Mouse (Mus musculus) lung, embryonic 14.5 days (tissue): ENCODE measurements around the gene Capzb. TPM values are rescaled to one million over a fixed set of nuclear protein-coding genes. Genes with fewer than 3 reads are reported as not detected.
A peak's percentile ranks its signal among the peaks of the same experiment; 100 is the strongest.

Experiments
- ATAC-seq: fragments of 200-750 bp; cut with Nextera tagmentation; 2 replicates; pipeline ENCODE4 v1.8.0; 2017; ENCODE audit warnings: mild to moderate bottlenecking, moderate TSS enrichment, moderate library complexity; ENCODE audit not compliant: insufficient read depth
- DNase-seq: peaks from one replicate; pipeline ENCODE4 v3.0.0-alpha.2; 2015
- H3K27ac ChIP-seq: fragments of 300-500 bp; sonication (generic); 2 replicates; pipeline ENCODE4 v1.5.1; 2014; ENCODE audit warnings: low read depth, mild to moderate bottlenecking, moderate library complexity
- H3K27me3 ChIP-seq: fragments of 300-500 bp; sonication (generic); 2 replicates; pipeline ENCODE4 v1.6.1; 2014; ENCODE audit warnings: low read length, control low read depth; ENCODE audit not compliant: insufficient read depth
- H3K36me3 ChIP-seq: fragments of 300-500 bp; sonication (generic); 2 replicates; pipeline ENCODE4 v1.6.1; 2014; ENCODE audit warnings: control low read depth; ENCODE audit not compliant: insufficient read depth
- H3K4me1 ChIP-seq: fragments of 300-500 bp; sonication (generic); 2 replicates; pipeline ENCODE4 v1.6.1; 2014; ENCODE audit warnings: antibody characterized with exemption, control low read depth; ENCODE audit not compliant: insufficient read depth
- H3K4me2 ChIP-seq: fragments of 300-500 bp; sonication (generic); 2 replicates; pipeline ENCODE4 v1.6.1; 2014; ENCODE audit warnings: mild to moderate bottlenecking
- H3K4me3 ChIP-seq: fragments of 300-500 bp; sonication (generic); 2 replicates; pipeline ENCODE4 v1.5.1; 2014; ENCODE audit warnings: low read depth, low read length
- H3K9ac ChIP-seq: fragments of 300-500 bp; sonication (generic); 2 replicates; pipeline ENCODE4 v1.6.1; 2014
- H3K9me3 ChIP-seq: fragments of 300-500 bp; sonication (generic); 2 replicates; pipeline ENCODE4 v1.6.1; 2016; ENCODE audit warnings: low read depth, low read length, control low read depth
- CTCF ChIP-seq: IDR thresholded peaks from 2 replicates; pipeline ENCODE4 v1.5.1; 2016; ENCODE audit warnings: antibody characterized with exemption, low read depth
- WGBS: fragments of 180-500 bp; shearing (Covaris S2); extraction: QIAGEN DNeasy Blood & Tissue Kit; methylation state at CpG from one replicate; pipeline ENCODE4 v1.1.7; 2014; 5-methylcytosine and 5-hydroxymethylcytosine counted together
- polyA plus RNA-seq: library from polyadenylated mRNA; unstranded; fragments of >200 nt; fragmentation: Nextera tagmentation; extraction: Ambion mirVana; gene quantifications from 2 replicates; pipeline ENCODE4 v1.2.1, GENCODE M21; 2014

Gene Capzb
- polyA plus RNA-seq, 1 experiment from 2014 or later: 336 TPM

GRCm38 (mm10) chr4:139253206-139253605, 60.5 kb downstream of the Capzb start:
- peaks cover 31% of the 10 kb centered on the region for H3K36me3 ChIP-seq
- no peaks in the 10 kb centered on the region for H3K27me3 ChIP-seq
- TF ChIP-seq CTCF: no peak
- no peaks in the 10 kb centered on the region for H3K9me3 ChIP-seq
- H3K4me2 ChIP-seq: no peak overlapping the region
- H3K9ac ChIP-seq: no peak overlapping the region
- no peak overlapping the region for H3K4me3 ChIP-seq
- 80% methylated on average over 9 of the region's 9 CpGs for WGBS
- peaks cover 29% of the 10 kb centered on the region for H3K4me1 ChIP-seq
- ATAC-seq (no peak), DNase-seq (no peak)
- H3K27ac ChIP-seq: no peak overlapping the region

DNA sequence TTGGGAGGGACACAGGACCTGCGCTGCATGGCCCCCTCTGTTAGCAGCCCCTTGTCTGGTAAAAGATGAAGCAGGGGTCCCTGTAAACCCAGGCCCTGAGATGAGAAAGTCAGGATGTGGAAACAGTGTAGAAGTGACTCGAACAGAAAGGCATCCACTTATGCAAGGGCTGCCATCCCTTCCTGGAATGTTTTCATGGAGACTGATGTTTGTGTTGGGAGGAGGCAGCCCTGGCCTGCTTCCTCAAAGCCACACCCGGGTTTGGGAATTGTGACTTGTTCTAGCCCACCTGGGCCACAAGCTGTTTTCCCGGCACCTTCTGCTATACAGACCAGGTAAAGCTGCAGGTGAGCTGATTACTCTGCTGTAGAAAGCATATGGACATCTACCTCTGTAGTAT, 63.4 kb downstream of the Capzb start:
- 63% methylated on average over 4 of the region's 4 CpGs for WGBS
- Histone ChIP-seq H3K4me3 (no peak overlapping the region), H3K9me3 (no peaks in the 10 kb centered on the region), H3K27ac (peak overlapping the region; percentile 85), H3K36me3 (peaks cover 53% of the 10 kb centered on the region), H3K4me1 (peaks cover 11% of the 10 kb centered on the region), H3K4me2 (peak overlapping the region; percentile 28; the same call in 1 of the 2 replicates), H3K27me3 (no peaks in the 10 kb centered on the region), H3K9ac (no peak overlapping the region)
- no peak for TF ChIP-seq CTCF
- ATAC-seq (no peak), DNase-seq (peak; percentile 35)

- Histone ChIP-seq H3K4me2 (peak overlapping the region; percentile 28; the same call in 1 of the 2 replicates), H3K4me3 (no peak overlapping the region), H3K9me3 (no peaks in the 10 kb centered on the region), H3K4me1 (peaks cover 6% of the 10 kb centered on the region), H3K27me3 (no peaks in the 10 kb centered on the region), H3K27ac (peak overlapping the region; percentile 85), H3K9ac (no peak overlapping the region), H3K36me3 (peaks cover 58% of the 10 kb centered on the region)
- peak; percentile 53 for DNase-seq
- ATAC-seq: peak; percentile 42; the same call in 1 of the 2 replicates
- WGBS: 61% methylated on average over 8 of the region's 8 CpGs
- no peak for TF ChIP-seq CTCF
Observed at GRCm38 (mm10) chr4:139256708-139257107, 64.0 kb downstream of the Capzb start.

DNA sequence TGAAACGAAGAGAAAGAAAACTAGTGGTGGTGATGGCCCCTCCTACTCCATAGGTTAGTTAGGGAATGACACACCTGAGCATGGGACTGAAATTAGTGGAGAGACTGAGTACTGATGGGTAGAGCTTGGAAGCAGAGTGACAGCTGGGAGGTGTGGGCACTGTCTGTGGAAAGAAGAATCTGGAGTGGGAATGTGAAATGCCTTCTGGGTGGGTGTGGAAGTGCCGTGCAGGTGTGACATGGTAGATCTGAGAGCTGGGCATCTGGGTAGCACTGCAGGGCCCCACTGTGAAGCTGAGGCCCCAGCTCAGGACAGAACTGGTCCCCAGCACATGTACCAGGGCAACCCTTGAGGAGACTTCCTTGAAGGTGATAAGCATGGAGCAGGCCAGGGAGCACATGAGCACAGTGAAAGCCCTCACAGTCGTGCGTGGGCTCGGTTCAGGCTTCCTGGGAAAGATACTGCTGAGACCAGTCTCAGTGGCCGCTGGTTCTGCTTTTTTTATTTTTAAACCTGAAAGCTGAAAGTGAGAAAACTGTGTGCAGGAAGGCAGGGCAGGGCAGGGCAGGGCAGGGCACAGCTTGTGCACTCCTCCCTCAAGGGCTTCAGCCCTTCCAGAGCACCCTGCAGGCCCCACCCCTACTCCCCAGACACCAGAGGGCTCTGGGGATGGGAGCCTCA, 66.1 kb downstream of the Capzb start:
- no peaks in the 10 kb centered on the region for H3K27me3 ChIP-seq
- WGBS: 78% methylated on average over 6 of the region's 6 CpGs
- H3K9ac ChIP-seq: peak overlapping the region; percentile 6; the same call in 1 of the 2 replicates
- H3K4me1 ChIP-seq: 0 out of 2 replicates have a peak, but pooled peaks cover 5% of the 10 kb centered on the region
- TF ChIP-seq CTCF: no peak
- H3K36me3 ChIP-seq: peaks cover 79% of the 10 kb centered on the region
- no peak overlapping the region for H3K4me3 ChIP-seq
- H3K9me3 ChIP-seq: no peaks in the 10 kb centered on the region
- H3K27ac ChIP-seq: peak overlapping the region; percentile 81
- ATAC-seq: no peak
- H3K4me2 ChIP-seq: no peak overlapping the region
- no peak for DNase-seq

- Histone ChIP-seq H3K4me1 (0 out of 2 replicates have a peak, but pooled peaks cover 5% of the 10 kb centered on the region), H3K36me3 (peaks cover 84% of the 10 kb centered on the region), H3K9ac (no peak overlapping the region), H3K4me3 (no peak overlapping the region), H3K4me2 (no peak overlapping the region), H3K9me3 (no peaks in the 10 kb centered on the region), H3K27me3 (no peaks in the 10 kb centered on the region), H3K27ac (peak overlapping the region; percentile 81)
- DNase-seq (no peak), ATAC-seq (no peak)
- 78% methylated on average over 11 of the region's 11 CpGs for WGBS
- TF ChIP-seq CTCF: no peak
Observed at GRCm38 (mm10) chr4:139259302-139259871, 66.7 kb downstream of the Capzb start.

DNA sequence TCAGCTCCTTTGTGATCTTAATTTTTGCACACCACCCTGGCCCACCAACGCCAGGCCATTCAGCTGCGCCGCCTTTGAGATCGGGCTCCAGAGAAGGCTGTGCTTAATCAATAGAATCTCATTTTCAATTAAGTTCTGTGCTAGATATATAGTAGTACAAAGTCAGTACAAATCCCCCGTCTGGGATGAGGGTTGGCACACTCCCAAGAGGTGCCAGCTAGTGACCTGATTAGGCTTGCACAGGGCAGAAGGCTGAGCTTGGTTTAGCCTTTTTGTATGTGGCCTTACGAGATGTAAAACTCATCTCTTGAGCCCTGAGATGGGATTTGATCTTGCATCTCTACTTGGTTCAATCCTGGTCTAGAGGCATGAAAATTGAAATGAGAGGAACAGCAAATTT, 70.3 kb downstream of the Capzb start:
- no peaks in the 10 kb centered on the region for H3K9me3 ChIP-seq
- DNase-seq (no peak), ATAC-seq (no peak)
- peaks cover 85% of the 10 kb centered on the region for H3K36me3 ChIP-seq
- no peak overlapping the region for H3K4me3 ChIP-seq
- no peaks in the 10 kb centered on the region for H3K27me3 ChIP-seq
- TF ChIP-seq CTCF: no peak
- 86% methylated on average over 6 of the region's 6 CpGs for WGBS
- H3K4me2 ChIP-seq: no peak overlapping the region
- H3K9ac ChIP-seq: no peak overlapping the region
- H3K4me1 ChIP-seq: 0 out of 2 replicates have a peak, but pooled peaks cover 5% of the 10 kb centered on the region
- no peak overlapping the region for H3K27ac ChIP-seq

GRCm38 (mm10) chr4:139265783-139266499, 73.2 kb downstream of the Capzb start:
- Histone ChIP-seq H3K4me2 (no peak overlapping the region), H3K9me3 (no peaks in the 10 kb centered on the region), H3K4me1 (no peaks in the 10 kb centered on the region), H3K27me3 (no peaks in the 10 kb centered on the region), H3K4me3 (no peak overlapping the region), H3K27ac (no peak overlapping the region), H3K9ac (no peak overlapping the region), H3K36me3 (peaks cover 80% of the 10 kb centered on the region)
- TF ChIP-seq CTCF: no peak
- no peak for DNase-seq
- ATAC-seq: no peak
- 84% methylated on average over 13 of the region's 13 CpGs for WGBS
